Mouse (Mus musculus) left cerebral cortex, postnatal 10 days (tissue): ENCODE results near the gene Dap3. TPM values are rescaled to one million over a fixed set of nuclear protein-coding genes. Genes with fewer than 3 reads are reported as not detected.
"Not testable (repeated sequence)": the region's sequence is repeated elsewhere in the genome, so short reads cannot be mapped to it uniquely, and the experiment has no call there.

Experiments
- DNase-seq, 2 experiments: peaks; one replicate each; pipeline ENCODE4 v3.0.0; 2021 to 2022; ENCODE audit warnings: low spot score in 2 of 2, mixed read lengths in 1 of 2; ENCODE audit errors: extremely low spot score in 1 of 2
- intact Hi-C: fragments of 180-260 bp; cut with DNase I; formaldehyde crosslinking; loops from one replicate; pipeline ENCODE4 v1.15.1; 2025
- total RNA-seq, 2 experiments: library from RNA; stranded (reverse); gene quantifications; 2 replicates each; pipeline ENCODE4 v1.2.3; 2021

Dap3 gene
- 100 to 1,000 TPM; 116 to 120 TPM for total RNA-seq

DNA sequence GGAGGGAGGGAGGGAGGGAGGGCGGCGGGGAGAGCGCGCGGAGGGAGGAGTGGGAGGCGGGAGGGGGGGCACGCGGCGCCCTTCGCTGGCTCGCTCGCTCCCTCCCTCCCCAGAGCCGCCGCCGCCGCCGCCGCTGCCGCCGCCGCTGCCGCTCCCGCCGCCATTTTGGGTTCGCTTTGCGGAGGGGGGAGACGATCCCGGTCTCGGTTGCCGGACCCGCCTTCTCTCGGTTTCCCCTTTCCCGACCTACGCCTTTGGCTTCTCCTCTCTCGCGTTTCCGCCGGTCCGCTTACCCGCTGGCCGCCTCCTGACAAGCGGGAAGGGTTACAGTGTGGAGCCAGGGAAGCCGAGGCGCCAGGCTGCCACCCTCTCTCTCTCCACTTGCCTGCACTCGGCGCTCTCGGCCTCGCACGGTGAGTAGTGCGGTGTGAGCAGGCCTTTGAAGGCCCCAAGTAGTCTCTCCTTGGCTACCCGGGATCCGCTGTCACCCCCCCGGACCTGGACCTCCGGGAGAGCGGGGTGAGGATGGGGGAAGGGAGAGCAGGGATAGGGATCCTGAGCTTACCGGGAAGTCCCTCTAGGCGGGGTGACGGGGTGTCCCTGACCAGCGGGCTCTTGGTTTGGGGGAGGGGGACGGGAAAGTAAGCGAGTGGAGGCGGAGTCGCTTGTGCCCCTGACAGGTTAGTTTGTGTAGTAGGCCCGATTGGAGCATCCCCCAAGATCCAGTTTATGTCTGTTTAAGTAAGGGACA is at the start of gene Dap3, which contains the start of gene Ash1l:
Dap3 (minus strand) TSS at position 606 of the 751 bp plus-strand sequence.
Ash1l (plus strand) TSS at position 47 of the 751 bp plus-strand sequence.
- intact Hi-C loops = no loop called here
- DNase-seq = peak; percentile 52 to 85

DNA sequence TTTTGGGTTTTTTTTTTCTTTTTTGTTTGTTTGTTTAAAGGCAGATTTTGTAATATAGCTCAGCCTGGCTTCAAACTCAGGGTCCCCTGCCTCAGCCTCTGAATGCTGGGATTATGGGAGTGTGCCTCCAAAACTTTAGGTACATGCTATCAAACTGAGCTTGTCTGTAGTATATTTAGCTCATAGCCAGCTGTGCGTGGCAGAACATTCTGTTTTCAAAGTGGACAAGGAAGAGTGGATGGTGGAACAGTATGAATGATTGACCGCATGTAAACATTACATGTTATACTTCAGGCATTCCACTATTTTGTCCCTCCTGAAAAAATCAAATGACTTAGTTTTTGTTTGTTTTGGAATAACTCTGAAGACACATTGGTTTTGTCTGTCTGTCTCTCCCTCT is 41.8 kb upstream of the Dap3 start:
- intact Hi-C loops = no loop called here
- no peak for DNase-seq

DNA sequence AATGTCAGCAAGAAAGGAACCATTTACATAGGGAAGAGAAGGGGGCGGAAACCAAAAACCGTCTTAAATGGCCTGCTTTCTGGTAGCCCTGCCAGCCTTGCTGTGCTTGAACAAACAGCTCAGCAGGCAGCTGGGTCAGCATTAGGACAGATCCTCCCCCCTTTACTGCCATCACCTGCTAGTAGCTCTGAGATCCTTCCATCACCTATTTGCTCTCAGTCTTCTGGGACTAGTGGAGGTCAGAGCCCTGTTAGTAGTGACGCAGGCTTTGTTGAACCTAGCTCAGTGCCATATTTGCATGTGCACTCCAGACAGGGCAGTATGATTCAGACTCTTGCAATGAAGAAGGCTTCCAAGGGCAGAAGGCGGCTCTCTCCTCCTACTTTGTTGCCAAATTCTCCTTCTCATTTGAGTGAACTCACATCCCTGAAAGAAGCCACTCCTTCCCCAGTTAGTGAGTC is 33.0 kb upstream of the Dap3 start:
- no peak for DNase-seq
- intact Hi-C loops = no loop called here

DNA sequence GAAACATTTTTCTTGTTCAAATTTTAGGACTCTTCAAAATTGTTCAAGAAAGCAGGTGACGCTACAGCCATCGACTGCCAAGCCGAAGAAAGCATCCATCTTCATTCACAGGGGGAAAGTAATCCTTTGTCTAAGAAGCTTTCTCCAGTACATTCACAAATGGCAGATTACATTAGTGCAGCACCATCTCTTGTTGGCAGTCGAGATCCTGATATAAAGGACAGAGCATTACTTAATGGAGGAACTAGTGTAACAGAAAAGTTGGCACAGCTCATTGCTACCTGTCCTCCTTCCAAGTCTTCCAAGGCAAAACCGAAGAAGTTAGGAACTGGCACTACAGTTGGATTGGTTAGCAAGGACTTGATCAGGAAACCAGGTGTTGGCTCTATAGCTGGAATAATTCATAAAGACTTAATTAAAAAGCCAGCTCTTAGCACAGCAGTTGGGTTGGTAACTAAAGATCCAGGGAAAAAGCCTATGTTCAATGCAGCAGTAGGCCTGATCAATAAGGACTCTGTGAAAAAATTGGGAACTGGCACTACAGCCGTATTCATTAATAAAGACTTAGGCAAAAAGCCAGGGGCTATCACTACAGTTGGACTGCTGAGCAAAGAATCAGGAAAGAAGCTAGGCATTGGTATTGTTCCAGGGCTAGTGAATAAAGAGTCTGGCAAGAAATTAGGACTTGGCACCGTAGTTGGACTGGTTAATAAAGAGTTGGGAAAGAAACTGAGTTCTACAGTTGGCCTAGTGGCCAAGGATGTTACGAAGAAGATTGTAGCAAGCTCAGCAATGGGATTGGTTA is 30.4 kb upstream of the Dap3 start:
- intact Hi-C loops = no loop called here
- peak in 1 of 2 experiments; percentile 59 for DNase-seq

DNA sequence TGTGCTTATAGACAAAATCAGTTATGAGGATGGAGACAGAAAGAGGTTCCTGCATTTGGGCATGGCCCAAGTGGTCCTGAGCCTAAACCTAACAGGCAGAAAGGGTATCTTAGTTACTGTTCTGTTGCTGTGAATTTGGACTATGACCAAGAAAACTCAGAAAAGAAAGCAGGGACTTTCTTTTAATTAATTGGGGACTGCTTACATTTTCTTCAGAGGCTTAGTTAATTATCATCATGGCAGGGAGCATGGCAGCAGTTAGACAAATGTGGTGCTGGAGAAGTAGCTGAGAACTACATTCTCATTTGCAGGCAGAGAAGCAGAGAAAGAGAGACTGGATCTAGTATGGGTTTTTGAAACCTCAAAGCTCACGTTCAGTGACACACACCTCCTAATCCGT is 24.0 kb upstream of the Dap3 start:
- intact Hi-C loops = no loop called here
- no peak for DNase-seq

DNA sequence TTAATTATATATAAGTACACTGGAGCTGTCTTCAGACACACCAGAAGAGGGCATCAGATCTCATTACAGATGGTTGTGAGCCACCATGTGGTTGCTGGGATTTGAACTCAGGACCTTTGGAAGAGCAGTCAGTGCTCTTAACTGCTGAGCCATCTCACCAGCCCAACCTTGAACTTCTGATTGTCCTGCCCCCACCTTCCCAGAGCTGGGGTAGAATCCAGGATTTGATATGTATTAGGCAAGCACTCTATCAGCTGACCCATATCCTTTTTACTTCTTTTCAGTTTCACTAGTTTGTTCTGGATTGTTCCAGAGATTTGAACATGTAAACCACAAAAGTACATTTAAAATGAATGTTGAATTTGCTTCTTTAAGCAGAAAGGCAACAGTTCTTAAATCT is 12.2 kb upstream of the Dap3 start:
- DNase-seq, intact Hi-C loops: not testable (repeated sequence)

DNA sequence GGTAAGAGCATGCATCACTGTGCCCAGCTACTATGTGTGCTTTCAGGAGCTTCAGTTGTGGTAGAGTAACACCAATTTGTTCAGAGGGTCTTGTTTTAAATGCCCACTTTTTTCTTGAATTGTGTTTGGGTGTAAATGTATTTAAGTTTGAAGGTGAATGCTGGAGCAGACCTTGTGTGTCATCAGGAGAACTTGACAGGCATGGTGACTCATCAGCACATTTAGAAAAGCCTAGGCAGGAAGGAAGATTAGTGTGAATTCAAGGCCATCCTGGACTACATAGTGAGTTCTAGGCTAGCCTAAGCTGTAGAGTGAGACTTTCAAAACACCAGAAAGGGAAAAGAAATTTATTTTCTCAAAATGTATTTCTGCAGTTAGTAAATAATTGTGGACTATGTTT is 2.8 kb upstream of the Dap3 start:
- DNase-seq = no peak
- intact Hi-C loops = no loop called here

DNA sequence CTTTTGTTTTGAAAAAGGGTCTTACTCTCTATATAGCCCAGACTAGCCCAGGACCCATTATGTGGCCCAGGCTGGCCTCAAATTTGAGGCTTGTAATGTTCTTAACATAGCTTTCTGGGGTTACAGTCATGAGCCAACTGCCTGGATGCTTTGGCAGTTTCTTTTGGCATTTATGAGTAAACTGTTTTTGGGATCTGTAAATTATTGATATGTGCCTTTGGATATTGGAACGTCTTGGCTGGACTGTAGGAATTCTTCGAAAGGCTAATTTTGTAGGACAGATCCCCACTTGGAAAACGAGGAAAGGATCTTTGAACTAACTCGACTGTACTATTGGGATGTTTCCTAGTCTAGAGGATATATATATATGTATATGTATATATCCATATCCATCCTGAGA is 2.3 kb upstream of the Dap3 start:
- intact Hi-C loops = no loop called here
- no peak for DNase-seq

DNA sequence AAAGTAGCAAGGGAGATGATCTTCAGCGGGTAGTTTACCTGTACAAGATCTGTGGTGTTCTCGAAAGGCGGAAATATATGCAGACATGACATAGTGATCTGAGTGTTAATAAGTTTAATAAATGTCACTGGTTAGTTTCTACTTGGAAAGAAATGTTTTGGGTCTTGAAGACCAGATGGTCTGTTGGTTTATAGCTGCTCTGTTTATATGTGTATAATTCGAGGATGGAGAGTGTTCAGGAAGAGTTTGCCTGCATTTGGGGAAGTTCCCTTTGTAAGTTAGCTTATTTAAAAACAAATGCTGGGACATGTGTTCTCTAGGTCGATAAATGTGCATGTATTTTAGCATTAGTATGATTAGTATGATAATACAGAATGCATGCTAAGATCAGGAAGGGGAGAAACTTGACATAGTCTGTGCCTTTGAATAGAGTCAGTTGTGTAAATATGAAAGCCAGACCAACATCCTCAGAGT is 383 bp upstream of the Dap3 start:
- intact Hi-C loops = no loop called here
- no peak for DNase-seq

DNA sequence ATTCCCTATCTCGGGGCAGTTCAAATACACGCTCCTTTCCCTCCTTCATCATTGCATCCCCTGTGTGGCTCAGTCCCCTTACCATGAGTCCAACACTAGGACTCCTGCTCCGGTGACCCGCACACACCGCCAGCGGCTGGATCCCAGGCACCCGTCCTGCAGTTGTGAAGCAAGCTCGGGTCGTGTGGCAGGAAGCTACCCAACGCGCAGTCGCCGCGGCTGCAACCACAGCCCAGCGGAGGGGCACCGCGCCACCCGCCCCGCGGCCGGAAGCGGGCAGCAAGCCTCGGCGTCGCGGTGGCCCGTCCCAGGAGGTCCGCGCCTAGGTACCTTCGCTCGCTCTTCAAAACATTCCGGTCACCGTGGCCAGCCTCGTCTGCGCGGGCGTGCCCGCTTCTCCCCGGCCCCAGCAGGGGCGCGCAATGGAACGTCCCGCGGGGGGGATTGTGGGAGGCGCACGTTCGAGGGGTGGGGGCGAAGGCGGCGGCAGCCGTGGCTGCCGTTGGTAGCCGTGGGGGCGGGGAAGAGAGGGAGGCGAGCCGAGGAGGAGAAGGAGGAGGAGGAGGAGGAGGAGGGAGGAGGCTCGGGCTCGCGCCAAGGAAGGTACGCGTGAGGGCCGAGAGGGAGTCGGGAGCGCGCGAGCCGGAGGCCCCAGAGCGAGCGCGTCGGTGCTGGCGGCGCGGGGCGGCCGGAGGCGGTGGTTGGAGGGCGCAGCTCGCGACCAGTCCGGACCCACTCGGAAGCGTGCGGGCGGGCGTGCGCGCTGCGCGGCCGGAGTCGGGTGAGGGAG is 1.0 kb downstream of the Dap3 start:
- peak; percentile 80 to 96 for DNase-seq
- intact Hi-C loops = no loop called here

DNA sequence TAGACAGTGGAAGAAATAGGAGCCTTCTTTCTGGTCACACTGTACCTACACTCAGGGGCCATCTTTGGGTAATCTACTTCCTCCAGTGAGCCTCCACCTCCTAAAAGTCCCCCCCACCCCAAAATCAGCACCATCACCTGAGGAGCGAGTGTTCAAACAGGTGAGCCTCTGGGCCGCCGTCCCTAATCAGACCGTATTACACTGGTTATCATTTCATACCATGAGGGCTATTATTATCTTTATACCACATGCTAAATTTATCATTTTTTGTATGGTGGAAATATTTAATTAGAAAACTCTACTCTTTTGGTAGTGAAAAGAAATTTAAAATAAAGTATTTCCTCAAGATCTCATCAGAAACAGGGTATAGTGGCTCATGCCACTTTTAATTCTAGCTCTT is 6.9 kb downstream of the Dap3 start:
- no peak for DNase-seq
- intact Hi-C loops = loop anchor here (5.0 kb wide), 1 partner anchor 88 kb away; no protein-coding TSS in a partner anchor

DNA sequence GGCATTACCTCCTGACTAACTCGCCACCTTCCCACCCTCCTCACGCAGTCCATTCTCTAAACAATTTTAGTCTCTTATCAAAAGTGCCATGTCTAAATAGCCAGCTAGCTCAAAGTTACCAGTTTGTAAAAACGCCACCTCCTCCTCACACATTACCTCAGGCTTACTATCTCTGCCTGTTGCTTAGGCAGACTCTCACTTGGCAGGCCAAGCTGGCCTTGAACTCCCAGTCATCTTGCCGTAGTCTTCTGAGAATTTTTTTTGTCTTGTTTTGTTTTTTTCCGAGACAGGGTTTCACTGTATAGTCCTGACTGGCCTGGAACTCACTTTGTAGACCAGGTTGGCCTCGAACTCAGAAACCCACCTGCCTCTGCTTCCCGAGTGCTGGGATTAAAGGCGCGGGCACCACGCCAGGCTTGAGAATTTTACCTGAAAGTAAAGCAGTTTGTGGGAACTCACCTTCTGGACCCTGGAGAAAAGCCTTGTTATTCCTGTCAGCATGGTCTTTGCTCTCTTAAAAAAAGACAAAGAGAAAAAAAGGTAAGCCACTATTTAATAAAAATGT is 8.6 kb downstream of the Dap3 start:
- DNase-seq = no peak
- intact Hi-C loops = loop anchor here (5.0 kb wide), 1 partner anchor 90 kb away; no protein-coding TSS in a partner anchor

DNA sequence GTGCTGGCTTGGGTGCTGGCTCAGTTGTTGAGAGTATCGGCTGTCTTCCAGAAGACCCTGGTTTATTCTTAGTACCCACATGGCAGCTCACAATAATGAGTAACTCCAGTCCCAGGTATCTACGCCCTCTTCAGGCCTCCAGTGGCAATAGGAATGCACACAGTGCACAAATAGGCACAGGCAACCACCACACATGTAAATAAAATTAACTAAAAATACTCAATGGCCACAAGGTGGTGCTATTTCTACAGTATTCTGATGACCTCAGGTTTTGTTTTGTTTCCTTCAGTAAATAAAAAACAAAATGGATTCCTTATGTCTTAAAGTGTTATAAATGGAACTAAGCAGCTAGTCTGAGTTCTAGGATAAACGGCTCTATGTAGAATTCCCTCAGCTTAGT is 11.2 kb downstream of the Dap3 start:
- intact Hi-C loops = loop anchor here (5.0 kb wide), 1 partner anchor 93 kb away; no protein-coding TSS in a partner anchor
- DNase-seq = peak in 1 of 2 experiments; percentile 23

DNA sequence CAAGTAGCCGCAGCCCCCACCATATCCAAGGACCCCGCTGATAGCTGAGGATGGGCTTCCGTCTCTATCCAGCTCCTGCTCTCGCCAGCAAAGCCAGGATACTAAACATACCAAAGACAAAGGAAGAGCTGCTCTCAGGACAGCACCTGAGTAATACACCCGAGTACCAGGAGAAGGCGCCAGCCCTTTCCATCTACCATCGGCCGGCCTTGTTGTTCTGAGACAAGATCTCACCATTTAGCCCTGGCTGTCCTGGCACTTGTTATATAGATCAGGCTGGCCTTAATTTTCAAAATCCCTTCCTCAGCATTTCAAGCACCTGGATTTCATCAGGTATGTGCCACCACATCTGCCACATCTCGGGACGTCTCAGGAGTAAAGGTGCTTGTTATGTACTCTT is 11.9 kb downstream of the Dap3 start:
- intact Hi-C loops = no loop called here
- no peak for DNase-seq

DNA sequence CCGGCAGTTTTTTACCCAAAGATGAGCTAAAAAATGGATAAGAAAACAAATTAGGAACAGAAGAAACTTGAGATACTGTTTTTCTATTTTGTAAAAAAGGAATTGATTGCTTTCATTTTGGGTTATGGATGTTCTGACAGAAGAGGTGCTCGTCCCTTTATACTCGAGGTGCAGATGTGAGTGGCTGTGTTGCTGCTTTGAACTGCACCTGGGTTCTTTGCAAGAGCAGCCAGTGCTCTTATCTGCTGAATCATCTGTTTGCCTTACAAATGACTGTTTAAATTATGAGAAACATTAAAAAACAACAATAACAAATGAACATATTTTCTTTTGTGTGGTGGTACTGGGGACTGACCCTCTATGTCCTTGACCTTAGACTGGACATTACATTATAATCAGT is 21.5 kb downstream of the Dap3 start:
- no peak for DNase-seq
- intact Hi-C loops = no loop called here

DNA sequence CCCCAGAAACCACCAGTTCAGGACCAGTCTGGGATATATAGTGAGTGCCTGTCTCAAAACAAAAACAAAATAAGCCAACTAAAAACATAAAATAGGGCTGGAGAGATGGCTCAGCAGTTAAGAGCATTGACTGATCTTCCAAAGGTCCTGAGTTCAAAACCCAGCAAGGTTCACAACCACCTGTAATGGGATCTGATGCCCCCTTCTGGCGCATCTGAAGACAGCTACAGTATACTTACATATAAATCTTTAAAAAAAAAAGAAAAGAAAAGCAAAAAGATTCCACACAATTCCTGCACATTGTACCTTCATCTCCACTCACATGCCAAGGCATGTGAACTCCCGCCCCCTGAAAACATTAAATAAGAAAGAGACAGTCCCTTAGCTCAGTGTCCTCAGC is 25.3 kb downstream of the Dap3 start:
- no peak for DNase-seq
- intact Hi-C loops = no loop called here

DNA sequence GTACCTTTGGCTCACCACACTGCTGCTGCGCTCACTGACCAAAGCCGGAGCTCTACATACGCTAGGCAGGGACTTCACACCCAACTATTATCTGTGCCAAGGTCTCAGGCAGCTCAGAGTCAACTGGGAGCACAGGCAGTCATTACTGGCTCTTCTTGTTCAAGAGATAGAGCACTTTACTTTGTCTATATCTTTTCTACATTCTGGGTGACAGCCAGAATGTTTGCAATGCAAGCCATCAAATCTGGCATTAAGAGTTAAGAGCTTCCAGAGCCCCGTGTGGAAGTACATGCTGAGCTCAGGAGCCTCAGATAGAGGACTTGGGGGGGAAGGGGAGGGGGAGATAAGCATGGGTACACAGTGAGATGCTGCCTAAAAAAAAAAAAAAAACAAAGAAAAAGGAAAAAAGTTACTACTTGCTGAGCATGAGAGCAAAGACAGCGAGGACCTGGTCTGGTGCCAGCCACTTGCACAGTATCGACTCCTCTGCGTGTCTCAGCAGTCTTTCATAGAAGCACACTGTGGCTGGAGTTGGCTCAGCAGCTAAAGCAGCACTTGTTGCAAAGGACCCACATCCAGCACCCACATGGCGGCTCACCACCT is 26.9 kb downstream of the Dap3 start:
- intact Hi-C loops = no loop called here
- DNase-seq = no peak

DNA sequence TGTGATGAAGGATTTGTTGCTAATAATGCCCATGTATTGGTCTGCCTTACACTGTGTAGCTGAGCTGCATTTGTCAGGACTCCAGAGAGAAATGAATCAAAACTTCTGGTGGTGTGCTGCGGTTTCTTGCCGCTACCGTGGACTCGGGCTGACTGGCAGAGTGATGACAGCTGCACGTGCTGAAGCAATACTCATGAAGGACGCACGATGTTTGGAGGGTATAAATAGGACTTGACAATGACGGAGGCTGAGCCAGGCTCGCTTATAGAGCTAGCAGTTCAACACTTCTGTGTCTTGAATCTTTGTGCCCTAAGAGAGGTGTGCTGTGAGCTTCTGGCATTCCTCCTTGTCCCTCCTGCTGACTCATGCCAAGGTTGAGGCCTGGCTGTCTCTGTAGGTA is 29.6 kb downstream of the Dap3 start:
- intact Hi-C loops = no loop called here
- no peak for DNase-seq
